Mouse (Mus musculus): ENCODE data around the gene Ksr1. TPM values are rescaled to one million over a fixed set of nuclear protein-coding genes. Genes with fewer than 3 reads are reported as not detected.

Ksr1 gene
- polyA plus RNA-seq, 1 experiment from 2014 or later = 3.5 TPM

- 75% methylated on average over 4 of the region's 4 CpGs for WGBS
- no peak for ATAC-seq (ENCODE audit: low FRiP score)
- no peaks in the 10 kb centered on the region for H3K27me3 ChIP-seq
- no peak overlapping the region for H3K4me2 ChIP-seq
- H3K4me3 ChIP-seq = no peak overlapping the region
- H3K36me3 ChIP-seq = no peaks in the 10 kb centered on the region
- H3K9ac ChIP-seq = no peak overlapping the region
- H3K9me3 ChIP-seq = no peaks in the 10 kb centered on the region
- H3K4me1 ChIP-seq (replicated peaks) = 0 out of 2 replicates have a peak, but pooled peaks cover 5% of the 10 kb centered on the region
- no peak overlapping the region for H3K27ac ChIP-seq
Observed at GRCm38 (mm10) chr11:79166582-79167300, 20.5 kb upstream of the Ksr1 start.

- H3K4me2 ChIP-seq = no peak overlapping the region
- WGBS = 84% methylated on average over 6 of the region's 6 CpGs
- no peaks in the 10 kb centered on the region for H3K36me3 ChIP-seq
- 0 out of 2 replicates have a peak, but pooled peaks cover 5% of the 10 kb centered on the region for H3K4me1 ChIP-seq (replicated peaks)
- H3K27me3 ChIP-seq = no peaks in the 10 kb centered on the region
- no peak overlapping the region for H3K9ac ChIP-seq
- ATAC-seq (ENCODE audit: low FRiP score) = no peak
- no peak overlapping the region for H3K4me3 ChIP-seq
- H3K27ac ChIP-seq = no peak overlapping the region
- H3K9me3 ChIP-seq = no peaks in the 10 kb centered on the region
Observed at GRCm38 (mm10) chr11:79161077-79161758, 15.0 kb upstream of the Ksr1 start.

GRCm38 (mm10) chr11:79160127-79160526 lies 13.9 kb upstream of the Ksr1 start:
- H3K27ac ChIP-seq = no peak overlapping the region
- ATAC-seq (ENCODE audit: low FRiP score) = no peak
- no peaks in the 10 kb centered on the region for H3K36me3 ChIP-seq
- H3K4me2 ChIP-seq = no peak overlapping the region
- no peak overlapping the region for H3K4me3 ChIP-seq
- H3K9me3 ChIP-seq = no peaks in the 10 kb centered on the region
- H3K27me3 ChIP-seq = no peaks in the 10 kb centered on the region
- H3K4me1 ChIP-seq (replicated peaks) = 0 out of 2 replicates have a peak, but pooled peaks cover 5% of the 10 kb centered on the region
- no peak overlapping the region for H3K9ac ChIP-seq
- 79% methylated on average over 6 of the region's 6 CpGs for WGBS

GRCm38 (mm10) chr11:79157729-79158128 lies 11.5 kb upstream of the Ksr1 start:
- no peaks in the 10 kb centered on the region for H3K9me3 ChIP-seq
- H3K36me3 ChIP-seq = no peaks in the 10 kb centered on the region
- WGBS = 88% methylated on average over 4 of the region's 4 CpGs

GRCm38 (mm10) chr11:79155348-79155747 lies 9.1 kb upstream of the Ksr1 start:
- H3K4me3 ChIP-seq = no peak overlapping the region
- H3K36me3 ChIP-seq = no peaks in the 10 kb centered on the region
- H3K9ac ChIP-seq = no peak overlapping the region
- ATAC-seq (ENCODE audit: low FRiP score) = no peak
- no peaks in the 10 kb centered on the region; the same call in 1 of the 2 replicates for H3K27me3 ChIP-seq
- H3K4me2 ChIP-seq = no peak overlapping the region
- H3K4me1 ChIP-seq (replicated peaks) = no peaks in the 10 kb centered on the region
- no peak overlapping the region for H3K27ac ChIP-seq
- WGBS = 76% methylated on average over 6 of the region's 6 CpGs
- H3K9me3 ChIP-seq = no peaks in the 10 kb centered on the region

More at GRCm38 (mm10) chr11:79157729-79158128, 11.5 kb upstream of the Ksr1 start:
- no peaks in the 10 kb centered on the region for H3K4me1 ChIP-seq (replicated peaks)
- H3K27me3 ChIP-seq = no peaks in the 10 kb centered on the region
- H3K4me3 ChIP-seq = no peak overlapping the region
- no peak overlapping the region for H3K9ac ChIP-seq
- no peak overlapping the region for H3K4me2 ChIP-seq
- ATAC-seq (ENCODE audit: low FRiP score) = no peak
- no peak overlapping the region for H3K27ac ChIP-seq

- no peak overlapping the region for H3K4me3 ChIP-seq
- no peaks in the 10 kb centered on the region for H3K36me3 ChIP-seq
- 73% methylated on average over 5 of the region's 5 CpGs for WGBS
- H3K27ac ChIP-seq = no peak overlapping the region
- no peak for ATAC-seq (ENCODE audit: low FRiP score)
- no peaks in the 10 kb centered on the region; the same call in 1 of the 2 replicates for H3K27me3 ChIP-seq
- H3K9ac ChIP-seq = no peak overlapping the region
- no peak overlapping the region for H3K4me2 ChIP-seq
- no peaks in the 10 kb centered on the region for H3K4me1 ChIP-seq (replicated peaks)
- H3K9me3 ChIP-seq = no peaks in the 10 kb centered on the region
Observed at GRCm38 (mm10) chr11:79152696-79153095, 6.5 kb upstream of the Ksr1 start.

- H3K4me1 ChIP-seq (replicated peaks) = no peaks in the 10 kb centered on the region
- H3K4me3 ChIP-seq = no peak overlapping the region
- H3K27ac ChIP-seq = no peak overlapping the region
- H3K9ac ChIP-seq = no peak overlapping the region
- H3K27me3 ChIP-seq = no peaks in the 10 kb centered on the region; the same call in 1 of the 2 replicates
- WGBS = 75% methylated on average over 7 of the region's 7 CpGs
- H3K4me2 ChIP-seq = no peak overlapping the region
- ATAC-seq (ENCODE audit: low FRiP score) = no peak
- no peaks in the 10 kb centered on the region for H3K36me3 ChIP-seq
- H3K9me3 ChIP-seq = no peaks in the 10 kb centered on the region
Observed at GRCm38 (mm10) chr11:79151874-79152273, 5.7 kb upstream of the Ksr1 start.

- Histone ChIP-seq H3K9ac (no peak overlapping the region), H3K9me3 (no peaks in the 10 kb centered on the region), H3K4me2 (no peak overlapping the region), H3K27ac (no peak overlapping the region), H3K4me1 (replicated peaks) (peaks cover 5% of the 10 kb centered on the region), H3K36me3 (no peaks in the 10 kb centered on the region), H3K27me3 (no peaks in the 10 kb centered on the region; the same call in 1 of the 2 replicates), H3K4me3 (no peak overlapping the region)
- ATAC-seq (ENCODE audit: low FRiP score) = no peak
- WGBS = 77% methylated on average over 3 of the region's 3 CpGs
Observed at GRCm38 (mm10) chr11:79150301-79150700, 4.1 kb upstream of the Ksr1 start.

GRCm38 (mm10) chr11:79149295-79149694 lies 3.1 kb upstream of the Ksr1 start:
- Histone ChIP-seq H3K4me3 (no peak overlapping the region), H3K36me3 (no peaks in the 10 kb centered on the region), H3K4me1 (replicated peaks) (peaks cover 16% of the 10 kb centered on the region), H3K27ac (no peak overlapping the region), H3K27me3 (no peaks in the 10 kb centered on the region; the same call in 1 of the 2 replicates), H3K9ac (no peak overlapping the region), H3K9me3 (no peaks in the 10 kb centered on the region), H3K4me2 (no peak overlapping the region)
- WGBS = 94% methylated on average over 4 of the region's 4 CpGs
- no peak for ATAC-seq (ENCODE audit: low FRiP score)

- no peaks in the 10 kb centered on the region for H3K36me3 ChIP-seq
- peaks cover 21% of the 10 kb centered on the region for H3K4me1 ChIP-seq (replicated peaks)
- no peak overlapping the region for H3K4me3 ChIP-seq
- no peak overlapping the region for H3K4me2 ChIP-seq
- no peak overlapping the region for H3K27ac ChIP-seq
- no peaks in the 10 kb centered on the region; the same call in 1 of the 2 replicates for H3K27me3 ChIP-seq
- no peak for ATAC-seq (ENCODE audit: low FRiP score)
- no peak overlapping the region for H3K9ac ChIP-seq
- 87% methylated on average over 4 of the region's 4 CpGs for WGBS
- H3K9me3 ChIP-seq = no peaks in the 10 kb centered on the region
Observed at GRCm38 (mm10) chr11:79148783-79149182, 2.6 kb upstream of the Ksr1 start.

GRCm38 (mm10) chr11:79145283-79146265 lies 633 bp downstream of the Ksr1 start:
- peak; percentile 49; the same call in 1 of the 2 replicates for ATAC-seq (ENCODE audit: low FRiP score)
- WGBS = under 1% methylated on average over 60 of the region's 62 CpGs

GRCm38 (mm10) chr11:79144741-79145140 lies 1.5 kb downstream of the Ksr1 start:
- H3K27ac ChIP-seq = peak overlapping the region; percentile 95; the same call in 1 of the 2 replicates
- H3K4me3 ChIP-seq = peak overlapping the region; percentile 68
- WGBS = 35% methylated on average over 1 of the region's 1 CpGs
- peak overlapping the region; percentile 94 for H3K9ac ChIP-seq
- H3K9me3 ChIP-seq = no peaks in the 10 kb centered on the region
- ATAC-seq (ENCODE audit: low FRiP score) = no peak
- peaks cover 39% of the 10 kb centered on the region for H3K4me1 ChIP-seq (replicated peaks)
- H3K36me3 ChIP-seq = no peaks in the 10 kb centered on the region
- peak overlapping the region; percentile 72 for H3K4me2 ChIP-seq
- no peaks in the 10 kb centered on the region for H3K27me3 ChIP-seq

More at GRCm38 (mm10) chr11:79145283-79146265, 633 bp downstream of the Ksr1 start:
- peaks cover 39% of the 10 kb centered on the region for H3K4me1 ChIP-seq (replicated peaks)
- no peaks in the 10 kb centered on the region for H3K27me3 ChIP-seq
- peak overlapping the region; percentile 68 for H3K4me3 ChIP-seq
- peak overlapping the region; percentile 94 for H3K9ac ChIP-seq
- peak overlapping the region; percentile 72 for H3K4me2 ChIP-seq
- peak overlapping the region; percentile 95 for H3K27ac ChIP-seq
- H3K36me3 ChIP-seq = no peaks in the 10 kb centered on the region
- H3K9me3 ChIP-seq = no peaks in the 10 kb centered on the region
